ENCODE assay signal across 21 mouse cellular contexts in the genomic region with DNA sequence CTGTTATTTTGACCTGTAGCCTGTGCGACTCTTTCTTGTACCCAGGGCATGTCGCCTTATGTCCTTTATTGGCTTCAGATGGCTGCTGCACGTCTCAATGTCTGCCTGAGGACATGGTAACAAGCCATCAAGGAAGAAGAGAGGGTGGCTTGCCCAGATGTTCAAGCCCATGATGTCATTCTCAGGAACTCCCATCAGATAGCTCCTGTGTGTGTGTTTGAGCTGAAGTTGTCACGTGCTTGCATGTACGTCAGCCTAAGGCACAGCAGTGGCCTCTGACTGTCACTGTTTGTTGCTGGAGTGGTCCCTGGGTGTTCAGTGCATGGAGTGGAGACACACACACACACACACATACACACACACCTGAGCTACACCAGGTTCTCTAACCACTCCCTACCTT. TPM values are rescaled to one million over a fixed set of nuclear protein-coding genes. Genes with fewer than 3 reads are reported as not detected.
DNase-seq lines count a peak whose midpoint lies in the region.
"Had no signal": no experiment of that assay in that cellular context is flagged by ENCODE, and none has a peak within 500 bp of the region (broad histone marks: within the 10 kb centered on the region; RNA-seq: fewer than 3 reads in every experiment).

No protein-coding gene starts in this region.

- intact Hi-C loops in heart, postnatal 14 days (cut with DNase I): no loop called here

- no peaks in the 10 kb centered on the region for H3K27me3 ChIP-seq in forebrain, embryonic 10.5 days (ENCODE audit: poor library complexity, severe bottlenecking)
- H3K27me3 ChIP-seq: embryonic facial prominence, embryonic 15.5 days; liver, embryonic 12.5 days; lung, embryonic 15.5 days; neural tube, embryonic 12.5 days had no signal

- no peak overlapping the region for H3K27ac ChIP-seq in forebrain, embryonic 10.5 days
- H3K27ac ChIP-seq: embryonic facial prominence, embryonic 15.5 days; limb, embryonic 10.5 days; liver, embryonic 12.5 days; lung, embryonic 15.5 days; neural tube, embryonic 12.5 days had no signal

- H3K36me3 ChIP-seq in forebrain, embryonic 10.5 days (replicated peaks): no peaks in the 10 kb centered on the region
- H3K36me3 ChIP-seq: embryonic facial prominence, embryonic 15.5 days; liver, embryonic 12.5 days; lung, embryonic 15.5 days; neural tube, embryonic 12.5 days had no signal

- peaks cover 20% of the 10 kb centered on the region for H3K4me1 ChIP-seq in forebrain, embryonic 10.5 days

- peak; percentile 96 for DNase-seq in heart, adult 11 months
- DNase-seq in heart, postnatal 14 days: no peak
- peak; percentile 52 for DNase-seq in lung, postnatal 36 days
- no peak for DNase-seq in lung, postnatal 14 days
- peak; percentile 85 for DNase-seq in naive thymus-derived CD4-positive, alpha-beta T cell, adult 2 months (ENCODE audit: low read depth)
- peak; percentile 44 to 66 for DNase-seq in thymus, postnatal 36 days
- DNase-seq in forebrain, embryonic 10.5 days (ENCODE audit: extremely low spot score, low spot score): no peak
- DNase-seq in cerebellum, adult 11-12 months: no peak
- DNase-seq: adrenal gland, postnatal 10 days; cerebellum, adult 8-10 months; kidney, adult 8-10 months; kidney, postnatal 36 days; layer of hippocampus, postnatal 36 days; midbrain, embryonic 14.5 days; right cerebral cortex, postnatal 4 days had no signal

- 75% methylated on average over 5 of the region's 5 CpGs for WGBS in forebrain, embryonic 10.5 days

- no peaks in the 10 kb centered on the region for H3K9me3 ChIP-seq in forebrain, embryonic 10.5 days
- H3K9me3 ChIP-seq: embryonic facial prominence, embryonic 15.5 days; heart, embryonic 13.5 days; limb, embryonic 10.5 days; liver, embryonic 12.5 days; lung, embryonic 15.5 days; neural tube, embryonic 12.5 days had no signal

- no peak overlapping the region for H3K4me3 ChIP-seq in forebrain, embryonic 10.5 days
- H3K4me3 ChIP-seq: embryonic facial prominence, embryonic 15.5 days; heart, embryonic 13.5 days; limb, embryonic 10.5 days; liver, embryonic 12.5 days; lung, embryonic 15.5 days; neural tube, embryonic 12.5 days had no signal

RNA-seq across cellular contexts. Expression of a gene that starts 29.0 kb away (rescaled TPM):
- total RNA-seq in heart, postnatal 14 days (2021): 10 to 100 TPM; 76.8 to 79.6 TPM
- 2.5 and 2.8 TPM in 2 replicates for polyA plus RNA-seq in forebrain, embryonic 10.5 days (2016; fragmentation: Nextera tagmentation; extraction: Ambion mirVana)

Comparison
In these comparisons a context has a peak if more than half of its experiments do, and no peak if none do; other contexts are left out.
1. DNase-seq: peak in heart, adult 11 months (single experiment), lung, postnatal 36 days (single experiment), naive thymus-derived CD4-positive, alpha-beta T cell, adult 2 months (single experiment) and thymus, postnatal 36 days (2 of 2); none in heart, postnatal 14 days (0 of 2), lung, postnatal 14 days (single experiment), forebrain, embryonic 10.5 days (single experiment) and cerebellum, adult 11-12 months (single experiment).